Mouse (Mus musculus) Patski (cell line): ENCODE measurements around the gene 4632433K11Rik. TPM values are rescaled to one million over a fixed set of nuclear protein-coding genes. Genes with fewer than 3 reads are reported as not detected.

Experiments
- ATAC-seq: fragments of 100-300 bp; one replicate; pipeline ENCODE4 v1.8.0; 2021
- CTCF ChIA-PET: fragments of 350-600 bp; sonication (Branson Sonifier 250); formaldehyde crosslinking; loops from one replicate; lab custom pipeline; 2022; ENCODE audit warnings: inconsistent platforms; lab: Charles Lee
- POLR2A ChIA-PET: fragments of 350-600 bp; sonication (Branson Sonifier 250); formaldehyde crosslinking; loops from one replicate; lab custom pipeline; 2022; ENCODE audit warnings: antibody characterized with exemption, inconsistent platforms; lab: Charles Lee
- DNase-seq: peaks from one replicate; pipeline ENCODE4 v3.0.0-alpha.2; 2011; ENCODE audit warnings: low read depth, low spot score
- H3K27me3 ChIP-seq: fragments of 371-371 bp; one replicate; pipeline ENCODE4 v1.5.1; 2021
- CTCF ChIP-seq: fragments of 100-300 bp; IDR thresholded peaks from one replicate; pipeline ENCODE4 v1.5.1; 2021
- in situ Hi-C: fragments of 300-500 bp; cut with MboI; formaldehyde crosslinking; loops from 3 replicates; pipeline ENCODE4 v1.11.1; 2018; ENCODE audit warnings: low pct_unique_long_range_greater_than_20kb, mixed read lengths
- polyA plus RNA-seq: library from polyadenylated mRNA; unstranded; gene quantifications from one replicate; pipeline ENCODE4 v1.2.3, GENCODE M21; 2021

4632433K11Rik gene
- polyA plus RNA-seq, 1 experiment from 2014 or later: not detected

DNA sequence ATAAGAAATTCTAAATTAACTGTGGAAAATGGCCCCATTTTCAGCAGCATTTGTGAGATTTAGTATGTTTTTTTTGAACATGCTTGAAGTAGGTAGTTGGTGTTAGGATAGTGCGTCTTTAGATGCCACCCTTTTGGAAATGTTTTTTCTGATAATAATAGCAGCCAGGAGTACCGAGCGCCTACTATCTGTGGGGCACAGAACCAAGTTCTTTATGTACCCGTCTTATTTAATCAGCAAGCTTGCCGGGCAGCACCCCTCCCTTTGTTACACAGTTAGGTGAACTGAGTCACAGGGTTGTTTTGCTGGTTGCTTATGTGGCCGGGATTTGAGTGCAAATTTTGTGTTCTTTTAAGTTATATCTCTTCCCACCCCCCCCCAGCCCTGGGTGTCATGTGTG lies 47.3 kb downstream of the 4632433K11Rik start:
- H3K27me3 ChIP-seq: no peaks in the 10 kb centered on the region
- in situ Hi-C loops: loop anchor here (25.0 kb wide), 1 partner anchor 919 kb away; the partner anchor contains the start of genes Cdc42ep5 and Leng9
- POLR2A ChIA-PET: interaction anchor here (0.7 kb wide), 1 partner anchor 10 kb away, joined by 3 read pairs; no protein-coding TSS in a partner anchor
- CTCF ChIA-PET: no interaction called here
- DNase-seq: no peak
- ATAC-seq: no peak
- no peak for TF ChIP-seq CTCF

- no peak for DNase-seq
- ATAC-seq: no peak
- TF ChIP-seq CTCF: no peak
- in situ Hi-C loops: loop anchor here (25.0 kb wide), 1 partner anchor 920 kb away; the partner anchor contains the start of genes Cdc42ep5 and Leng9
- ChIA-PET CTCF (interaction anchor here (1.0 kb wide), 1 partner anchor 10 kb away, joined by 3 read pairs; no protein-coding TSS in a partner anchor), POLR2A (interaction anchor here (0.6 kb wide), 2 partner anchors 166 to 1108 kb away, joined by 3 read pairs; no protein-coding TSS in a partner anchor)
- no peaks in the 10 kb centered on the region for H3K27me3 ChIP-seq
These were observed 48.0 kb downstream of the 4632433K11Rik start for GRCm38 (mm10) chr7:5081939-5082338.

DNA sequence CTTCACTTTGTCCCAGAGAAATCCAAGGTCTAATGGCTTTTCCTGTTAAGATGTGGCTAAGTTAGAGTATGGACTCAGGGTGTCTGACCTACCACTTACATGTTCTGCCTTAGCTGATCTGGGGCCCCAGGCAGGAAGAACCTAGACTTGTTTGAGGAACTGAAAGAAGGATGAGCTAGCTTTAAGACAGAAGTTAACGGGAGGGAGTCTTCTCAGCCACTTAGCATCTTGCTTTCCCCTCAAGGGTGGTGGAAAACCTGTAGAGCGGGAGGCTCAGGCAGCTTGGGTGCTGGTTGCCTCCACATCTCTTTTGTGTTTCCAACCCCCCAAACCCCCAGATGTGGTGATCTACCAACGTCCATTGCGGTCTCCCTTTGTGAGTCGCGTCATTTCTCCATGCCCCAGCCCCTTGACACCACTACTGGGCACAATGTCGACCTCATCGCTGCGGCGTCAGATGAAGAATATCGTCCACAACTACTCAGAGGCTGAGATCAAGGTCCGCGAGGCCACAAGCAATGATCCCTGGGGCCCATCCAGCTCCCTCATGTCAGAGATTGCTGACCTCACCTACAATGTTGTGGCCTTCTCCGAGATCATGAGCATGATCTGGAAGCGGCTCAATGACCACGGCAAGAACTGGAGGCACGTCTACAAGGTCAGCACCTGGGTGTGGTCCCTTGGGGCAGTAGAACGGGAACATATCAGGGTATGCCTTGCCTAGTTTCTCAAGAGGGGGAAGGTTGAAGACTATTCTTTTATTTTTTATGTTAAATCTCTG lies 49.6 kb downstream of the 4632433K11Rik start:
- no peaks in the 10 kb centered on the region for H3K27me3 ChIP-seq
- POLR2A ChIA-PET: interaction anchor here (0.9 kb wide), 1 partner anchor 22 kb away, joined by 3 read pairs; no protein-coding TSS in a partner anchor
- CTCF ChIA-PET: interaction anchor here (0.9 to 1.0 kb wide), 2 partner anchors 8 to 34 kb away, joined by 3 read pairs; no protein-coding TSS in a partner anchor
- in situ Hi-C loops: loop anchor here (25.0 kb wide), 1 partner anchor 921 kb away; the partner anchor contains the start of genes Cdc42ep5 and Leng9
- DNase-seq (no peak), ATAC-seq (no peak)
- no peak for TF ChIP-seq CTCF

Other genes starting within 250 kb of the 4632433K11Rik start
- gene Tmem238, start 244.5 kb upstream of the 4632433K11Rik start, polyA plus RNA-seq: 5.7 TPM
- 230 TPM for gene Rpl28, start 241.2 kb upstream of the 4632433K11Rik start, polyA plus RNA-seq
- gene Ube2s, start 221.5 kb upstream of the 4632433K11Rik start, polyA plus RNA-seq: 250 TPM
- 1.9 TPM for gene Shisa7, start 189.4 kb upstream of the 4632433K11Rik start, polyA plus RNA-seq
- 8.5 TPM for gene Isoc2b, start 163.9 kb upstream of the 4632433K11Rik start, polyA plus RNA-seq
- gene Isoc2a, start 157.0 kb upstream of the 4632433K11Rik start, polyA plus RNA-seq: 6.6 TPM
- not detected for gene Gm36210, start 127.6 kb upstream of the 4632433K11Rik start, polyA plus RNA-seq
- gene Zfp628, start 118.9 kb upstream of the 4632433K11Rik start, polyA plus RNA-seq: 8.1 TPM
- gene Nat14, start 112.1 kb upstream of the 4632433K11Rik start, polyA plus RNA-seq: 5.3 TPM
- gene Ssc5d, start 108.3 kb upstream of the 4632433K11Rik start, polyA plus RNA-seq: 4.7 TPM
- 1.8 TPM for gene Sbk2, start 69.7 kb upstream of the 4632433K11Rik start, polyA plus RNA-seq
- 0.09 TPM for gene Sbk3, start 63.0 kb upstream of the 4632433K11Rik start, polyA plus RNA-seq
- gene Zfp579, start 38.0 kb upstream of the 4632433K11Rik start, polyA plus RNA-seq: 25.1 TPM
- gene Zfp524, start 19.7 kb upstream of the 4632433K11Rik start, polyA plus RNA-seq: 11.0 TPM
- 31.6 TPM for gene Fiz1, start 19.4 kb upstream of the 4632433K11Rik start, polyA plus RNA-seq
- gene Gm44973, start 18.6 kb upstream of the 4632433K11Rik start, polyA plus RNA-seq: 1.3 TPM
- 33.9 TPM for gene Zfp865, start 13.7 kb upstream of the 4632433K11Rik start, polyA plus RNA-seq
- gene Ccdc106, start 13.6 kb upstream of the 4632433K11Rik start, polyA plus RNA-seq: 7.9 TPM
- 6.3 TPM for gene Zfp784, start 4.3 kb downstream of the 4632433K11Rik start, polyA plus RNA-seq
- 22.4 TPM for gene Zfp580, start 17.4 kb downstream of the 4632433K11Rik start, polyA plus RNA-seq
- gene U2af2, start 28.0 kb downstream of the 4632433K11Rik start, polyA plus RNA-seq: 216 TPM
- gene Epn1, start 46.1 kb downstream of the 4632433K11Rik start, polyA plus RNA-seq: 138 TPM
- gene Rfpl4, start 82.8 kb downstream of the 4632433K11Rik start, polyA plus RNA-seq: not detected
- 0.05 TPM for gene Rasl2-9, start 91.8 kb downstream of the 4632433K11Rik start, polyA plus RNA-seq
- gene Vmn1r55, start 115.6 kb downstream of the 4632433K11Rik start, polyA plus RNA-seq: under 0.01 TPM
- not detected for gene Vmn1r56, start 162.6 kb downstream of the 4632433K11Rik start, polyA plus RNA-seq
- gene Vmn1r57, start 184.4 kb downstream of the 4632433K11Rik start, polyA plus RNA-seq: not detected